Mouse (Mus musculus): ENCODE measurements around the gene Cs.

GRCm38 (mm10) chr10:128310902-128311301 is 26.6 kb upstream of the Cs start:
- TF ChIP-seq CTCF (IDR thresholded peaks at IDR 0.05; ENCODE audit: insufficient read depth, low read length) (no peak), POLR2A (IDR thresholded peaks at IDR 0.05; ENCODE audit: borderline replicate concordance, extremely low read depth, low read depth, low read length) (no peak)
